Comparison of ENCODE assay signal across 17 mouse cellular contexts in genomic region chr3:51086441-51086849, GRCm38 (mm10).
DNase-seq lines count a peak whose midpoint lies in the region; ATAC-seq lines count a peak whose summit lies in the region.
"Had no signal": no experiment of that assay in that cellular context is flagged by ENCODE, and none has a peak within 500 bp of the region (broad histone marks: within the 10 kb centered on the region; RNA-seq: fewer than 3 reads in every experiment).

No protein-coding gene starts in this region.

- no peaks in the 10 kb centered on the region for H3K9me3 ChIP-seq in heart, embryonic 16.5 days (replicated peaks; ENCODE audit: control insufficient read depth, low read length)
- no peaks in the 10 kb centered on the region for H3K9me3 ChIP-seq in midbrain, embryonic 14.5 days (ENCODE audit: control insufficient read depth, low read length)
- no peaks in the 10 kb centered on the region for H3K9me3 ChIP-seq in midbrain, embryonic 10.5 days (replicated peaks)
- H3K9me3 ChIP-seq in forebrain, embryonic 12.5 days: no peaks in the 10 kb centered on the region
- H3K9me3 ChIP-seq in heart, embryonic 12.5 days (replicated peaks): no peaks in the 10 kb centered on the region
- H3K9me3 ChIP-seq: embryonic facial prominence, embryonic 12.5 days; neural tube, embryonic 15.5 days had no signal

- WGBS in heart, embryonic 16.5 days: 35% methylated on average over 10 of the region's 10 CpGs
- WGBS in midbrain, embryonic 14.5 days: 55% methylated on average over 10 of the region's 10 CpGs
- 84% methylated on average over 10 of the region's 10 CpGs for WGBS in midbrain, embryonic 10.5 days
- 30% methylated on average over 10 of the region's 10 CpGs for WGBS in forebrain, embryonic 12.5 days
- 54% methylated on average over 10 of the region's 10 CpGs for WGBS in heart, embryonic 12.5 days

- no peaks in the 10 kb centered on the region for H3K27me3 ChIP-seq in heart, embryonic 16.5 days (ENCODE audit: control insufficient read depth, insufficient read depth, low read length)
- no peaks in the 10 kb centered on the region for H3K27me3 ChIP-seq in midbrain, embryonic 14.5 days (ENCODE audit: control insufficient read depth, insufficient read depth, low read length)
- no peaks in the 10 kb centered on the region for H3K27me3 ChIP-seq in midbrain, embryonic 10.5 days (ENCODE audit: low read depth, poor library complexity, severe bottlenecking)
- H3K27me3 ChIP-seq in forebrain, embryonic 12.5 days: no peaks in the 10 kb centered on the region
- H3K27me3 ChIP-seq in heart, embryonic 12.5 days (replicated peaks): no peaks in the 10 kb centered on the region
- H3K27me3 ChIP-seq: embryonic facial prominence, embryonic 12.5 days; neural tube, embryonic 15.5 days had no signal

- no peaks in the 10 kb centered on the region for H3K36me3 ChIP-seq in heart, embryonic 16.5 days (ENCODE audit: control insufficient read depth, insufficient read depth)
- H3K36me3 ChIP-seq in midbrain, embryonic 14.5 days (ENCODE audit: control insufficient read depth, insufficient read depth, low read length): no peaks in the 10 kb centered on the region
- no peaks in the 10 kb centered on the region for H3K36me3 ChIP-seq in midbrain, embryonic 10.5 days
- H3K36me3 ChIP-seq in forebrain, embryonic 12.5 days (replicated peaks): no peaks in the 10 kb centered on the region
- H3K36me3 ChIP-seq in heart, embryonic 12.5 days: no peaks in the 10 kb centered on the region
- H3K36me3 ChIP-seq: embryonic facial prominence, embryonic 12.5 days; G1E; neural tube, embryonic 15.5 days had no signal

- H3K9ac ChIP-seq in heart, embryonic 16.5 days (ENCODE audit: low read length): no peak overlapping the region
- H3K9ac ChIP-seq in midbrain, embryonic 14.5 days (replicated peaks; ENCODE audit: low read length): no peak overlapping the region
- H3K9ac ChIP-seq in forebrain, embryonic 12.5 days: no peak overlapping the region
- no peak overlapping the region for H3K9ac ChIP-seq in heart, embryonic 12.5 days
- H3K9ac ChIP-seq: embryonic facial prominence, embryonic 12.5 days; neural tube, embryonic 15.5 days had no signal

- H3K27ac ChIP-seq in heart, embryonic 16.5 days (ENCODE audit: low read length): no peak overlapping the region
- 0 out of 2 replicates have a peak overlapping the region, but pooled peaks have one; percentile 49 for H3K27ac ChIP-seq in midbrain, embryonic 14.5 days (replicated peaks; ENCODE audit: low read depth, low read length)
- no peak overlapping the region for H3K27ac ChIP-seq in midbrain, embryonic 10.5 days (replicated peaks)
- H3K27ac ChIP-seq in forebrain, embryonic 12.5 days: 0 out of 2 replicates have a peak overlapping the region, but pooled peaks have one; percentile 54
- no peak overlapping the region for H3K27ac ChIP-seq in heart, embryonic 12.5 days (ENCODE audit: poor library complexity, severe bottlenecking)
- H3K27ac ChIP-seq: embryonic facial prominence, embryonic 12.5 days; kidney, postnatal 0 days; neural tube, embryonic 15.5 days had no signal

- peaks cover 4% of the 10 kb centered on the region for H3K4me1 ChIP-seq in heart, embryonic 16.5 days (ENCODE audit: control insufficient read depth, insufficient read depth, low read length)
- H3K4me1 ChIP-seq in midbrain, embryonic 14.5 days (ENCODE audit: control insufficient read depth, insufficient read depth, low read length): peaks cover 14% of the 10 kb centered on the region
- H3K4me1 ChIP-seq in midbrain, embryonic 10.5 days: peaks cover 30% of the 10 kb centered on the region
- H3K4me1 ChIP-seq in forebrain, embryonic 12.5 days: peaks cover 42% of the 10 kb centered on the region
- H3K4me1 ChIP-seq in heart, embryonic 12.5 days (replicated peaks): no peaks in the 10 kb centered on the region; the same call in 1 of the 2 replicates

- H3K4me3 ChIP-seq in heart, embryonic 16.5 days (ENCODE audit: low read length): no peak overlapping the region
- H3K4me3 ChIP-seq in midbrain, embryonic 14.5 days (replicated peaks; ENCODE audit: low read depth, low read length): no peak overlapping the region
- no peak overlapping the region for H3K4me3 ChIP-seq in midbrain, embryonic 10.5 days
- H3K4me3 ChIP-seq in forebrain, embryonic 12.5 days (replicated peaks): no peak overlapping the region
- H3K4me3 ChIP-seq in heart, embryonic 12.5 days: no peak overlapping the region
- H3K4me3 ChIP-seq: embryonic facial prominence, embryonic 12.5 days; neural tube, embryonic 15.5 days had no signal

- H3K4me2 ChIP-seq in heart, embryonic 16.5 days (ENCODE audit: low read depth, low read length): 0 out of 2 replicates have a peak overlapping the region, but pooled peaks have one; percentile 18
- no peak overlapping the region for H3K4me2 ChIP-seq in midbrain, embryonic 14.5 days (ENCODE audit: low read length)
- H3K4me2 ChIP-seq in forebrain, embryonic 12.5 days: no peak overlapping the region
- H3K4me2 ChIP-seq in heart, embryonic 12.5 days: no peak overlapping the region
- H3K4me2 ChIP-seq: embryonic facial prominence, embryonic 12.5 days; neural tube, embryonic 15.5 days had no signal

- DNase-seq in heart, adult 8-10 months (ENCODE audit: low spot score): no peak
- peak; percentile 32 for DNase-seq in midbrain, embryonic 14.5 days
- DNase-seq in midbrain, embryonic 10.5 days (ENCODE audit: low spot score): no peak
- peak; percentile 55 for DNase-seq in adrenal gland, adult 8-10 months
- no peak for DNase-seq in frontal cortex, postnatal 14 days (ENCODE audit: low spot score in 2 of 2)
- DNase-seq: cerebellum, postnatal 36 days; gastrocnemius, postnatal 14 days; heart, postnatal 10 days; lung, postnatal 4 days; right cerebral cortex, adult 18-20 months had no signal

- ATAC-seq in heart, embryonic 16.5 days (replicated peaks; ENCODE audit: extremely low read depth, insufficient read depth, low FRiP score): 0 out of 2 replicates have a peak, but pooled peaks have one; percentile 18
- no peak for ATAC-seq in midbrain, embryonic 14.5 days (ENCODE audit: low FRiP score, low TSS enrichment)
- no peak for ATAC-seq in forebrain, embryonic 12.5 days (ENCODE audit: low FRiP score)
- ATAC-seq in heart, embryonic 12.5 days (ENCODE audit: insufficient number of reproducible peaks, low FRiP score): no peak

Comparison
In these comparisons a context has a peak if more than half of its experiments do, and no peak if none do; other contexts are left out.
1. H3K27ac ChIP-seq: peak in midbrain, embryonic 14.5 days (single experiment) and forebrain, embryonic 12.5 days (single experiment); none in heart, embryonic 16.5 days (single experiment), midbrain, embryonic 10.5 days (single experiment) and heart, embryonic 12.5 days (single experiment).
2. DNase-seq: peak in midbrain, embryonic 14.5 days (single experiment) and adrenal gland, adult 8-10 months (single experiment); none in heart, adult 8-10 months (single experiment), midbrain, embryonic 10.5 days (single experiment) and frontal cortex, postnatal 14 days (0 of 2).